Mouse (Mus musculus): ENCODE data around the gene Nrcam.
A peak's percentile ranks its signal among the peaks of the same experiment; 100 is the strongest.

Gene Nrcam

GRCm38 (mm10) chr12:44521496-44521895 lies 192.8 kb downstream of the Nrcam start:
- DNase-seq: peak; percentile 49 to 50

- DNase-seq: peak in 1 of 2 experiments; percentile 29
Observed at GRCm38 (mm10) chr12:44524621-44525565, 196.2 kb downstream of the Nrcam start.

DNA sequence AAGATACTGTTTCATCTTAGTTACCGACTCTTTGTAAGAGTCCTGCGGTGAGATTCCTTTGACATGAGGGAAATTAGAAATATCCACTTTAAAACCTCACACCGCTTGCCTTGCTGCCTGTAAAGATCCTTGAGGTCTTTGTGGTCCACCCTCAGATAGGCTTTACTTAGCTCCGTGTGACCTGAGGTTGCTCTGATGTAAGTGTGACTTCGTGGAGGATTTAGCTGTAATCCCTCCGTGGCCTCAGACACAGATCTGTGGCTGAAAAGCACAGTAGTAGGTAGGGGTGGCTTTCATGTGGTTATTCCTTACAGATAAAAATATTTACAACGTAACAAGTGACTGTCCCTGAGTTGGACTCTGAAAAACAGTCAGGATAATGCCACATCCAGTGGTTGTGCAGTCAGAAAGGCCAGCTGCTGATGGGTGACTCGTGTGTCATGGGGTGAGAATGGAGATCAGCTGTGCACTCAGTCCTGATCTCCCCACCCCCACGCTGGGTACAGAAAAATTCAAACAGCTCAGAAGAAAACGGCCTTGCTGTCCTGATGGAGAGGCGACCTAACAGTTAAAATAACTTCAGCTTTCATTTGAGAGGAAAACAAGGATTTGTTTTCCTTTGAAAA lies 199.8 kb downstream of the Nrcam start:
- no peak for DNase-seq

DNA sequence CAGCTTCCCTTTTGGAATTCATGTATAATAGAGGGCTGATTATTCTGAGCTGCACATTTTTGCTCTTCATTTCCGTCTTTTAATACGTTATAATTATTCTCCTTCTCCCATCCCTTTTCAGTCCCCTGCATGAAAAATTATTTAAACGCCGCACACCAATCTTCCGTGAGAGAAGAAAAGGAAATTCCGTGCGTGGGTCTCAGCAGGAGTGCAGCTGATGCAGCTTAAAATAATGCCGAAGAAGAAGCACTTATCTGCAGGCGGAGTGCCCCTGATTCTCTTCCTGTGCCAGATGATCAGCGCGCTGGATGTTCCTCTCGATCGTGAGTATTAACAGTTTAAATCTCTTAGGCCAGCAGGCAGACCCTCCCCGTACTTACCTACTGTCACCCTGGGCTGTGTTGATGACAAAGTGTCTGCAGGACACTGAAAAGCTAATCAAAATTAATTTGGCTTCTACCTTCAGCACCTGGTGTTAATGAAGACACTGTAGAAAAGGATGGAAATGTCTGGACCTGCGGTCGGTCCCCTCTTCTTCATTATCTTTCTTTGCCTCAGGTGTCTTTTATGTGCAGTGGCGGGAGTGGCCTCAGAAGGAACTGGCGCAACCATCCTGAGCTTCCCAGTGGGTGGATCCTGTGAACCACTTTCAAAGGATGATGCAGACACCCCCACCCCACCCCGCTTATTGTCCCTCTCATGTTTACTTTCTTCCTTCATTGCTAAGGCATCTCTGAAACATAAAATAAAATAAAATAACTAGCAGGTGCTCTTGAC lies 203.8 kb downstream of the Nrcam start:
- peak in 1 of 2 experiments; percentile 33 for DNase-seq

DNA sequence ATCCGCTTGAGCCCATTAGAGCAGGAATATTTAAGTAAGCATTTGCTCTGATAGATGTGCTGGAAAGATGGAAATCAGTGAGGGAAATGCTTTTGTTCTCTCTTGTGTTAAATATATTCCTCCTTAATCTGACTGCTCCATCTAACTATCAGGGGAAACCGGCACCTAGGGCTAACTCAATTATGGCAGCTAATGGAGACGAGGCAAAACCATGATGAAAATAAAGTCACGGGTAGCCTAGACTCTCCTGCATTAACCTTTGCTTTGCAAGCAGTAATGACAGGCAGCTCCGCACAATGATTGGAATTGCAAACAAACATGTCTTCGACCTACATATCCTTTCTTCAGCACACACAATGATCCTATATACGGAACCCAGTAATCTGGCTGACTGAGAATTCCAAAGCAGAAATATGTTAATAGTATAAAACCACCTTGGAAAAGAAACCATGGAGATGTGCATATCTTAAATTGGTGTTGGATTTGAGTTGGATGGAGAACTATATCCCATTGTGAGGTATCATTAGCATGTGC lies 205.5 kb downstream of the Nrcam start:
- DNase-seq: no peak

DNA sequence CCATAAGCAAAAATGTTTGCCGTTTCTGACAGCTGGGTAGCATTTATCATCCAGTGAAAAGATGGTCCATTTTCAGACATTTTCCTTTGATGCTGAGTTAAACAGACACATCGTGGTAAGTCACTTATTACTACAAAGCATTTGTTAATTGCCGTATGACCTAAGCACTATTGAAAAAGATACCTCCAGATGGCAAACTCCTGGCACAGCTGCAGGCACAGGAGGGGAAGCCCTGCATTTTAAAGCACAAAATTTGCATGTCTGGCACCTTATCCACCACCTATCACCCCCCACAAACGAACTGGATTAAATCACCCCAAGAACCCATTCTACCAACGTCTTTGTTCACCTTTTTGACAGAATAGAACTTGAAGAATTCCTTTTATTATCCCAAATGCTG lies 206.9 kb downstream of the Nrcam start:
- no peak for DNase-seq

GRCm38 (mm10) chr12:44547721-44548369 lies 219.2 kb downstream of the Nrcam start:
- peak; percentile 87 to 92 for DNase-seq

- DNase-seq: no peak
Observed at GRCm38 (mm10) chr12:44548465-44548864, 219.8 kb downstream of the Nrcam start.

DNA sequence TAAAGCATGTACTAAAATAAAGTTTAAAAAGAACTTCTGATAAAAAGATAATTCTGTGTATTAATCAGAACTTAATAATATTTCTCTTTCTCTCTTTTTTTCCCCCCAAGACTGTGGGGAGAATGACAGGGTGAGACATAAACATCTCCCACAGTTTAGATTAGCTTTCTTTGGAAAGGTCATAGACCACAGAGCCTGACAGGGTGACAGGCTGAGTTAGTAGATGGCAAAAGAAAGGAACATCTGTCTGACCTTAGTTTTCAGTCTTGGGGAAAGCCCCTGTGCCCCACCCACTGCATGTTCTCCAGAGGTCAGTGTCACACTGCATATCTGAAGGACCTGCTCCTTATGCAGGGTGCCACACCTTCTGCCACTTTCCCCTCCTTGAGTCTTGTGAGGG lies 222.9 kb downstream of the Nrcam start:
- no peak for DNase-seq

GRCm38 (mm10) chr12:44554051-44554450 lies 225.4 kb downstream of the Nrcam start:
- DNase-seq: no peak

DNA sequence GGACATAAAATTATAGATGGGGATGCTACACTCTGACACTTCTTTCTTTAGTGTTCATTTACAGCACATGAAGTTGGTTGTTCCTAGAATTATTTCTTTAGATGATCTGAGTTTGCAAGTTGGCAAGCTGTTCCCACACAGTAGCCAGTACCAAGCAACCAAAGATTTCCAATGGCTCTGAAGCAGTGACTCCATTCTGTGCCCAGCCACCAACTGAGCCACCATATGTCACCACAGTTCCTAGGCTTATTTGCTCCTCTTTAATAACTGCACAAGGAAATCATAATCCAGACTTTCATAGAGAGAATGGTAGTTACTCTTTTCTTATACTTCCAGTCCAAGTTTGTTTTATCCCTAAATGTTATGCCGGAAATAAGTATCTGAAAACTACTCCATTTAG lies 226.1 kb downstream of the Nrcam start:
- DNase-seq: peak; percentile 89 to 94

GRCm38 (mm10) chr12:44560002-44560401 lies 231.3 kb downstream of the Nrcam start:
- DNase-seq: no peak

DNA sequence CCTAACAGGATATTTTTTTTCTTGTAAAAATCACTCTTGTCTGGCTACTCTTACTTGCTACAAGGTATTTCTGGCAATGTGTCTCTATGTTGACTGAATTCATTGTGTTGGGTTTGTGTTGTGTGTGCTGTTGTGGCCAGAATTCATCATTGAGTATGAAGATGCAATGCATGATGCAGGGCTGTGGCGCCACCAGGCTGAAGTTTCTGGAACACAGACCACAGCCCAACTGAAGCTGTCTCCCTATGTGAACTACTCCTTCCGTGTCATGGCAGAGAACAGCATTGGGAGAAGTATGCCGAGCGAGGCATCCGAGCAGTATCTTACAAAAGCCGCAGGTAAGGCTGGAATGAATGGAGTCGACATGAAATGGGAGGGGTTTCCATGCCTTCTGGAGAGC lies 241.4 kb downstream of the Nrcam start:
- DNase-seq: no peak

GRCm38 (mm10) chr12:44572664-44573063 lies 244.0 kb downstream of the Nrcam start:
- DNase-seq: peak in 1 of 2 experiments; percentile 41

DNA sequence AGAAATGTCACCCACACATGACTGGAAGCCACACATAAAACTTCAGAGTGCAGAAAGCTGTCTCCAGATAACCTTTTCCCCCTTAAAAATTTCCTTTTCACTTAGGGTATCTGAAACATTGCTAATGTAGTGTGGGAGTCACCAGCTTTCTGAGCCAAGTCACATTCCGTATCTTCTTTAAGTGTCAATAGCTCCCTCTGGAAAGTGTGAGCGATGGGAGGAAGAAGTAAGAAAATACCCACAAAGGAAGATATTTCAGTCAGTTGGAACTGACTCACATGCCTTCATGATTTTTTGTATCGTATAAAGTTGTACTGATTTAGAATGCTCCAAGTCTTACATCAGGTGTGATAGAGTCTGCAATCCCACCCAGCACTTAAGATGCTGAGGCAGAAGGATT lies 245.5 kb downstream of the Nrcam start:
- no peak for DNase-seq

GRCm38 (mm10) chr12:44601410-44602149 lies 272.9 kb downstream of the Nrcam start:
- peak; percentile 47 to 72 for DNase-seq

DNA sequence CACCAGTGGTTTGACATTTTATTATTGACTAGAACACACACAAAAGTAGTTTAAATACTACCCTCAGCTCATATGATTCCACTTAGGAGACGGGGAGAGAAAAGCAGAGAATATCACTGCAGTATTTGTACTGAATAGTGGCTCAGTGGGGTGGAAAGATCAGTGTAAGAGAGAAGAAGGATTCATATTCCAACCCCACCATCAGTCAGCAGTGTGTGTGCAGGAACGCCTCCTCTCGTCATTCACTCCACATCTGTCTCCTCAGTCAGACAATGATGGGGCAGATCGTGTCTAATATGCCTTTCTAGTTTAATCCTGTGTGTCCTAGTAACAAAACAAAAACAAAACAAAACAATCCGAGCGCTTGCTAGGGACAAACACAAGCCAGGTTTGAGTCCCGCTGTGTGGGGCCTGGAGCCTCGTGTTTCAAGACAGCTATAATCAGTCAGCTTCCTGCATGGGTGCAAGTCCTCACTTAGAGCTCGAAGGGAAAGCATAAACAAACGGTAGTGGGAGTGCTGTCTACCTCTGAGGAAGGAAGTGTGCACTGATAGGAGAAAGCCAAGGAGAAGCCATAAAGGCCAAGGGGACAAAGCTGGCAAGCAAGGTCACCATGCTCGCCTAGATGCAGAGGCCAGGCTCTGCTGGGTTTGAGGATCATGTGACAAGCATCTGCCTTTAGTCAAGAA lies 273.7 kb downstream of the Nrcam start:
- DNase-seq: no peak

GRCm38 (mm10) chr12:44602958-44603331 lies 274.3 kb downstream of the Nrcam start:
- peak in 1 of 2 experiments; percentile 14 for DNase-seq

DNA sequence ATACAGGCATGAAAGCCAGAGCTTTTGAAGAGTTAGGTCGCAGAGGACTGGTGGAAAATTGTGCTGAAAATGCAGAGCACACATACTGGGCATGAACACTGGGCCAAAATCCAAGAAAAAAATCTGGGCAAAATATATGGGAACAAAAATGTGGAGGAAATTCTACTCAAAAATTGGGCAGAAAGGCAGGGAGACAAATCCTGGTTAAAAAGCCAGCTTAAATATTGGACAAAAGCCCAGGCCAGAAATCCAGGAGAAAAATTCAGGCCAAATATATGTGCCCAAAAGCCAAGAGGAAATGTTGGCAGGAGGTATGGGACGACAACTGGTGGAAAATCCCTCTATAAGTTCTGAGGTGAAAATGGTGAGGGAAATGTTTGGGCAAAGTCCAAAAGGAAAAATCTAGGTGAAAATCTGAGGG lies 288.3 kb downstream of the Nrcam start:
- peak; percentile 49 to 56 for DNase-seq

- peak in 1 of 2 experiments; percentile 28 for DNase-seq
Observed at GRCm38 (mm10) chr12:44617488-44617887, 288.8 kb downstream of the Nrcam start.

- no peak for DNase-seq
Observed at GRCm38 (mm10) chr12:44639341-44639921, 310.7 kb downstream of the Nrcam start.

Data from cerebellum, adult 18-20 months (tissue).